Mouse (Mus musculus) spleen, adult 2 months (tissue): ENCODE data around the gene Hs3st3a1.

ENCODE experiments used
- CTCF ChIP-seq: fragments of 200-500 bp; IDR thresholded peaks from 2 replicates; pipeline ENCODE4 v1.5.1; 2011; ENCODE audit warnings: mild to moderate bottlenecking, inconsistent platforms; ENCODE audit not compliant: insufficient read depth, insufficient read length, insufficient replicate concordance; ENCODE audit errors: extremely low read depth
- POLR2A ChIP-seq: fragments of 200-500 bp; IDR thresholded peaks from 2 replicates; pipeline ENCODE4 v1.6.1; 2011; ENCODE audit warnings: low read depth, low read length, inconsistent platforms

- TF ChIP-seq POLR2A: no peak
- no peak for TF ChIP-seq CTCF
Measured at GRCm38 (mm10) chr11:64562771-64563170, 127.6 kb downstream of the Hs3st3a1 start.
